30 mouse cellular contexts compared by ENCODE assay signal in the genomic region with DNA sequence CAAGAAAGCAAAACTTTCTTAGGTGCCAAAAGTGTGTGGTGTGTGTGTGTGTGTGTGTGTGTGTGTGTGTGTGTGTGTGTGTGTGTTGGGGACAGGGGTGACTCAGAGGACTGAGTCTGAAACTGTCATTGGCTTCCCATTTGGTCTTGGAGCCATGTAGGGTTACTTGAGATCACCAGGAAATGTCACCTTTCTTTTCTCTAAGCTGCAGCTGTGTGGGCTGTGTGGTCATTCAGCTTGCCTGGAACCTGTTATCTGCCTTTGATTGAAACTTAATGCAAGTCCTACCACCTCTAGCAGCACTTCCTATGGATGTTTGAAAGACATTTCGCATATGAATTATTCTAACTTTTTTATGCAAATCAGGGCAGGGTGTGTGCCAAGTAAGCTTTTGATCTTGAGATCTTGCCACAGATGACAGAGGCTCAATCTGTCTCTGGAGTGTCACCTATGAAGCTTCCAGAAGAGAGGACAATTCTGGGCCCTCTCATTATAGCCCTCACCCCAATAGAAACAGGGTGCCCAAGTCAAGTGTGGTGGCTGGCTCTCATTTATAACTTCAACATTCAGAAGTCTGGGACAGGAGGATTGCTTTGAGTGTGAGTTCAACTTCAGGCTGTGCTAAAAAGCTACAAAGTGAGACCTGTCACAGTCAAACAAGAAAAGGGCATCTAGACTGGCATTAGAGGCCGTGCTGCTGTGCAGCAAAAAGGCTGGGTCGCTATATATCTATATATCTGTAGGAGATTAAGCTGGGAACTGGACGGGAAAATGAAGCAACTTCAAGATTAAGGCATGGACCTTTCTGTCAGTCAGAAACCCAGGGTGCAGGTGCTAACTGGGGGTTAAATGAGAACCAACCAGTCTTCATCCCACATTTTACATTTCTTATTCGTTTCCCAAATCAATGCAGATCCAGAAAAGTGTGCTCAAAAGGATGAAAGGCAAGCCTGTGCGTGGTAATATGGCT. TPM values are rescaled to one million over a fixed set of nuclear protein-coding genes. Genes with fewer than 3 reads are reported as not detected.
DNase-seq lines count a peak whose midpoint lies in the region; ATAC-seq lines count a peak whose summit lies in the region.
"Had no signal": no experiment of that assay in that cellular context is flagged by ENCODE, and none has a peak within 500 bp of the region (broad histone marks: within the 10 kb centered on the region; RNA-seq: fewer than 3 reads in every experiment).

No protein-coding gene starts in this region.

- intact Hi-C loops in gastrocnemius, postnatal 36 days (cut with DNase I), result no loop called here

- peak; percentile 77 for ATAC-seq in CD4-positive, CD25-positive, alpha-beta regulatory T cell, adult 4 months
- ATAC-seq in activated CD4-positive, CD25-positive, alpha-beta regulatory T cell, adult 4 months, result peak; percentile 75
- ATAC-seq: forebrain, postnatal 0 days; midbrain, embryonic 16.5 days had no signal

- DNase-seq in CD4-positive helper T cell, adult 2 months (ENCODE audit: low read depth, low spot score), result peak; percentile 83
- DNase-seq in naive thymus-derived CD4-positive, alpha-beta T cell, adult 2 months (ENCODE audit: low read depth), result peak; percentile 71
- DNase-seq in right cerebral cortex, postnatal 25 days, result no peak
- DNase-seq in layer of hippocampus, adult 9-10 months (ENCODE audit: low spot score), result no peak
- DNase-seq in gastrocnemius, postnatal 36 days, result no peak
- DNase-seq: adrenal gland, postnatal 25 days; cerebellum, adult 9-10 months; forebrain, postnatal 0 days; gastrocnemius, postnatal 14 days; heart, adult 2 months; heart, postnatal 14 days; kidney, adult 2 months; kidney, postnatal 10 days; layer of hippocampus, postnatal 36 days; lung, postnatal 36 days; thymus, postnatal 14 days had no signal

RNA-seq across cellular contexts. Expression of a gene that starts 22.6 kb away (rescaled TPM):
- polyA plus RNA-seq in CD4-positive, CD25-positive, alpha-beta regulatory T cell, adult 4 months (2017; shearing (Covaris generic)), result 10 to 100 TPM; 32.6 to 34.9 TPM
- polyA plus RNA-seq in activated CD4-positive, CD25-positive, alpha-beta regulatory T cell, adult 4 months (2017; shearing (Covaris generic)), result 100 to 1,000 TPM; 142 to 148 TPM
- not detected for total RNA-seq in gastrocnemius, postnatal 36 days (2021)
- total RNA-seq: adrenal gland, postnatal 25 days; forebrain, postnatal 0 days; gastrocnemius, postnatal 14 days; heart, postnatal 14 days; layer of hippocampus, adult 2 months; layer of hippocampus, postnatal 36 days; left cerebral cortex, postnatal 10 days had no signal
- polyA plus RNA-seq: brain, embryonic 14.5 days; cortical plate, adult 2 months; embryonic facial prominence, embryonic 10.5 days; forebrain, postnatal 0 days; midbrain, embryonic 16.5 days; testis, adult 2 months had no signal

RNA-seq across cellular contexts. Expression of a gene that starts 50.2 kb away (rescaled TPM):
- 1 to 10 TPM; 6.5 to 9.5 TPM for polyA plus RNA-seq in CD4-positive, CD25-positive, alpha-beta regulatory T cell, adult 4 months (2017; shearing (Covaris generic))
- polyA plus RNA-seq in activated CD4-positive, CD25-positive, alpha-beta regulatory T cell, adult 4 months (2017; shearing (Covaris generic)), result 10 to 100 TPM in 1 of 2 experiments, 1 to 10 TPM in 1; 6.0 to 10.5 TPM
- total RNA-seq in gastrocnemius, postnatal 36 days (2021), result not detected
- total RNA-seq: adrenal gland, postnatal 25 days; forebrain, postnatal 0 days; gastrocnemius, postnatal 14 days; heart, adult 2 months; heart, postnatal 14 days; layer of hippocampus, adult 2 months; layer of hippocampus, postnatal 36 days; left cerebral cortex, postnatal 10 days; neutrophil, adult 5-6 weeks had no signal
- polyA plus RNA-seq: brain, embryonic 14.5 days; cortical plate, adult 2 months; forebrain, postnatal 0 days; heart, adult 2 months; heart, embryonic 13.5 days; hindbrain, embryonic 12.5 days; intestine, embryonic 14.5 days; kidney, adult 2 months; lung, embryonic 15.5 days; midbrain, embryonic 16.5 days; testis, adult 2 months had no signal

Comparison
In these comparisons a context has a peak if more than half of its experiments do, and no peak if none do; other contexts are left out.
1. DNase-seq: peak in CD4-positive helper T cell, adult 2 months (single experiment) and naive thymus-derived CD4-positive, alpha-beta T cell, adult 2 months (single experiment); none in right cerebral cortex, postnatal 25 days (single experiment), layer of hippocampus, adult 9-10 months (single experiment) and gastrocnemius, postnatal 36 days (0 of 2).